Mouse (Mus musculus) lung, postnatal 10 days (tissue): ENCODE data around the gene Plcb4.
"Not testable (repeated sequence)": the region's sequence is repeated elsewhere in the genome, so short reads cannot be mapped to it uniquely, and the experiment has no call there.

Experiments used
- DNase-seq: peaks from one replicate; pipeline ENCODE4 v3.0.0; 2021

Gene Plcb4

DNA sequence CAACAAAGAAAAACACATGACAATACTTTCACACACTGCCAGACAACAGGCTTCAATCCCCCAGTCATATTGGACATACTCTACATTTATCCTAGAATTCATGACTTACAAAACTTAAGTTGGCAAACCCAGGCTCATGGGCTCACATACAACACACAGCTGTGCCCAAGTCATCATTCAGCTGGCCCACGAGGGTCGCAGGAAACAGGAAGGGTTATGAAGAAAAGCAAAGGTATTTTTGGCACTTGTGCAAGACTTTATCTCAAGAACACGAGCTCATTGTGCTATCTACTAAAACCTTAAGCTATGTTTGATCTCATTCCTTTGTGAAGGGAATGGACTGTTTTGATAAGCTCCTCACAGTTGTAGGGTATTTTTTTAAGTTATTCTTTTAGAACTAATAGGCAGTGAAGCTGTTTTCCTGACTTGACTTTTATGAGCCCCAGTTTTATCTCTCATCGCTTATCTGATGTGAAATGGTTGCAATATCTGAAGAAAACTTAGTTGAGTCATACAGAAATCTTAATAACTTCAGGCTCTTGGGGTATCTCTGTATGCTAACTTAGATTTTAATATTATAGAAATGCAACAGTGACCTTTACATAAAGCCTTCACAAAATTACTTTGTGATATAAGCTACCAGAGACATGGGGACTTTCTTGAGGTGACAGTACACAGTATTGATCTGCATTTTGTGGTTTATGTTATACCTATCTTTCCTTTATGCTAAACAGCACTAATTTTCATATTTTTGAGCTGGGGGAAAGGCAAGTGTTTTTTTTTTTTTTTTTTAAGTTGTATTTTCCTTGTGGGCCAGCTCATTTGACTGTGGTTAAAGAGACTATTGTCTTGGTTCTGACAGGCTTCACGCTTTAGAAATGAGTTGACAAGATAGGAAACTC, 203.9 kb downstream of the Plcb4 start:
- DNase-seq = no peak

DNA sequence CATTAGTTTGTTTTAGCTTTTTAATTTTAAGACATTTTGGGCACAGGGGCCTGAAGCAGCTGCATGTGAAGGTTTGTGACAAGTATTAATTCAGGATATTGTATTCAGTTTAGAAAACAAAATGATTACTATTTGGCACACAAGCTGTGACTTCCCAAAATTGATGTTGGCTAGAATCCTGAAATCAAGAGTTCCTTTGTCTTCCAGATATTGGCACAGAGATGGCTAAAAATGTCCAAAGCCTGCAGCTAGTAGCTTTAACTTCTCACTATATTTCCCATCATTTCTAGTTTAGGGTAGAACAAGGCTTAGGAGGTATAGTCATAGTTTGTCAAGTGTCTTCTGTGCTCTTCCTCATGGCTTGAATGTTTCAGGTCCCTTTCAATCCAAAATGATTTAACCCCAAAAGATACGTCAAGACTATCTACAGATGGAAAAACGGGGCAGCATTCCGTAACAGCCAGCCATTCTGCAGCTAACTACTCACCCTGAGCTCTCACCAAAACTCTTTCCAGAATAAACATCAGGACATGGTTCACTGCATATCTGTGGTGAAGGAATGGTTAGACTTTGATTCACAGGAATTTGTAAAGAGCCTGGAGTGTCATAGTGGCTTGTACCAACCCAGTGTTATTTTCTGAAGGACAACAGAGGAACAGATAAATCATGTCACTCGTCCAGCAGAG, 204.7 kb downstream of the Plcb4 start:
- no peak for DNase-seq

- no peak for DNase-seq
Observed at GRCm38 (mm10) chr2:135866421-135866820, 207.6 kb downstream of the Plcb4 start.

DNA sequence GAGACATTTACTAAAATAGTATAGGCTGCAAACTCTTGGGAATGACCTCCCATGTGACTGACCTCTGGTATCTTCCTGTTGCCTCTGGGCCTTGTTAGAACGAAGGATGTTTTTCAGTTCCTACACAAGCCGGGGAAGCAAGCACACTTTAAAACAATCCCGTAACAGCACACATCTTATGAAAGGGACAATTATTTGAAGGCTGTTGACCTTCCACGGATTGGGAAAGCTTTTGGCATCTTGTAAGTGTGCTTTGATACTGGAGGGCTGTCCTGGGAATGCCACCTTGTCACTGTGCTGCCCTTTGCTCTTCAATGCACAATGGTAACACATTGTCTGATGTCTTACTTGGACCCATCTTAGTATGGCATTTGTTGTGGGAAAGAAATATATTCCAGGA, 208.0 kb downstream of the Plcb4 start:
- DNase-seq = peak; percentile 59

- no peak for DNase-seq
Observed at GRCm38 (mm10) chr2:135869637-135870036, 210.8 kb downstream of the Plcb4 start.

DNA sequence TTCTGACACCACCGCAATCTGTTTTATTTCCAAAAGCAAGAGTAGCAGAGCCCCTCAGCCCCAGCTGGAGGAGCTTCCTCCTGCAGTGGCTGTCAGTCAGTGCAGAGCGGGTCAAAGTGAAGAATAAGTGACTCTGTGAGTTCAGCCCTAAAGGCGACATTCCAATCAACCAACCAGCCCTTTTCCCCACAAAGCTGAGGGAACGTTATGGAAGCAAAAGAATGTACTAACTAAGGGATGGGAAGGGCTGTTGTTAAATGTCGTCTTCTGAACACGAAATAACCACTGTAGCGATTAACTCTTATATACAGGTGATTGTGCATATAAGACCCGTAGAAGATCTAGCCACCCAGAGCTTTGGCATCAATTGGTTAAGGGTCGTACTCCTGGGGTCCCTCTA, 214.3 kb downstream of the Plcb4 start:
- no peak for DNase-seq

GRCm38 (mm10) chr2:135873761-135874160, 214.9 kb downstream of the Plcb4 start:
- no peak for DNase-seq

GRCm38 (mm10) chr2:135875549-135875948, 216.7 kb downstream of the Plcb4 start:
- DNase-seq = peak; percentile 71

- DNase-seq = no peak
Observed at GRCm38 (mm10) chr2:135879356-135879755, 220.5 kb downstream of the Plcb4 start.

DNA sequence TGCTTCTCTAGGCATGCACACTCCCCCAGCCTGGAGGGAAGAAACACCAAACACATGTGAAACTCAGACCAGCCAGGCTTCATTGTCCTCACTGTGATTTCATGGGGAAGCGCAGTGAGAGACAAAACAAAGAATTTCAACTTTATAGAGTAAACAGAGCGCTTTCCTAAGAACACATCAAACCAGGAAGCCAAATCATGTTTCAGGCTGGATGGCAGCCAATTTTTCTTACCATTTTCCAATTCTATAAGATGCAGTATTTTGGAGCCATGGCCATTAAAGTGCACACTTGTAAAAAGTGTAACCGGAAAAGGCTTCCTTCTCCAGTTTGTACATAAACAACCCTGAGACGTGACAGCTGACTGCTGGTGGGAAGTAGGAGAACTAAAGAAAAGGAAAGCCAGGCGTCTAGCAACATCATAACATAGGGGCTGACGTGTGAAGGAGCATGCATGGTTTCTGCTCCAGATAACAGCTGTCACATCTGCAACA, 221.5 kb downstream of the Plcb4 start:
- peak; percentile 21 for DNase-seq

DNA sequence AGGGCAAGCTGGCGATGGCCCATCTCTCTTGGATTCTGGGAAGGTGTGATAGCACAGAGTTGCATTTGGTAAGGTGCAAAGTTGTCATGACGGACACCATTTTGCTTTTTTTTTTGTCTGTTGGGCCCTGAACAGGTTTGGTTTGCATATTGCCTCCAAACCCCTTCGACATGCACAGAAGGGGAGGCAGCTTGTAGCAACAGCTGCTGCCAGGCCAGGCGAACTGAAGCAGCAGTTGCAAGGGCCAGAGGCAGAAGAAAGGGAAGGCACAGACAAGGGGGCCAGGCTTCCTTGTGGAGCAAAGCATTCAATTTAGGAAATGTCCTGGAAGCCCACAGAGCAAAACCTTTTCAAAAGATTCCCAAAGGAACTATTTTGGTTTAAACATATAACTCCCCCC, 224.5 kb downstream of the Plcb4 start:
- no peak for DNase-seq

DNA sequence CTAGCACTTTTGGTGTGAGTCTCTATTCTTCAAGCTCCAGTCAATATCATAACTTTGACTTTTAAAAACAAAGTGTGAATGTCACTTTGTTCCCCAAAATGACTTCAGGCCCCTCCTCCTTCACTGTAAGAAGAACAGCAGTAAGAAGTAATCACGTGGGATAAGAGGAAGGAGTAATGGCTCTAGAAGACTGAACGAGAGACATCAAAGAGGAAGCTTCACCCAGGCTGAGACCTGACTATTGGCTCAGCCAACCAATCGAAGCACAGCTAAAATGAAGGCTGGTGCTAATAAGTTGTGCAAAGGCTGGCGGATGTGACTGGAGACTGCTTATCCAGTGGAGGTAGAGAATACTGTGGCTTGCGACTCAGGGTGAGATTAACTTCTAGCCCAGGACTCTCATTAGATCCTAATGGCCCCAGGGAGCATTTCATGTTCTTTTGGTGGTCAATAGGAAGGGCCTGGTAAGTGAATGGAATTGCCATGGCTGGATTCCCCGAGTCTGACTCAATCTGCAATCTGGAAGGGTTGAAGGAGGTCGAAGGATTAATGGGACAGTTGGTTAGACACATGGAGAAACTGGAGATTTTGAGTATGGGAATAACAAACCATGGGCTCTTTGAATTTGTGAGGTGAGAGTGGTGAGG, 225.8 kb downstream of the Plcb4 start:
- DNase-seq = no peak

DNA sequence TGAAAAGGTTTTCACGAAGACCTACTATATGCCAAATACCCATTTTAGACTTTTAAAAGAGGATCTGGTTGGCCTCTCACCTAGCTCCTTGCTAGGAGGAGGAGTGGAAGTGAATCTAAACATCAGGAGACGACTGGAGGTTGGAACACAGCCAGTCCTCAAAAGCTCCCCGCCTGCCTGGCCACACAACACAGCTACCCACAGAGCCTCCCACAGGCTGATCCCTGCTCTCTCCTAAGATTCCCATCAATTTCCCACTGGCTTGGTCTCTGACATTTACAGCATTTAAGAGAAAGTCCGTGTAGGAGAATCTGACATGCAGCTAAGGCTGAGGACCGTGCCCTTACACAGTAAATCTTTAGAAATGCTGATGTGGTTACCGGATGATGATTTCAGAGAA, 226.8 kb downstream of the Plcb4 start:
- DNase-seq = no peak

DNA sequence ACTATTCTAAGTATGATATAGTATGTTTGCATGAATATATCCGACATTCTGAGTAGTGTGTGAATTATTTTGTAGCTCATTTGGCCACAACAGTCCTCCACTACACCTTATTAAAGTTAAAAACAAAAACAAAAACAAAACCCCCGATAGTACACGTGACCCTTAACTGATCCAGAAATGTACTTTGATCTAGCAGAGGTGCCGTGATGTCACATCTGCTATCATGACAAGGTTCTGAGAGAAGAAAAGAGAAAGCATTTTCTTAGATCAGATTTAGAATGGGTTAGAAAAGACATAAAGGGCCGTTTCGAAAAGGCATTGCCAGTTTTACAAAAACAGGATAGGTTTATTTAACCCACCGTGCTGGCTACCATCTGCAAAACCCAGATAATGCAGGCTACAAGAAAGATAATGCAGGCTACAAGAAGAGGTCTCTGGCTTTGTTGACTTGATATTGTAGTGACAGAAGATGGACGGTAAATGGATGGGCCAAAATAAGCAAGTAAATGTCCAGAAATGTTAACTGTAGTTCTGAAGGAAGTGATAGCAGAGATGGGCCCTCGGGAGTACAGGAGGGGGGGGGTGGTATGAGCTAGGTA, 227.4 kb downstream of the Plcb4 start:
- DNase-seq = no peak

- no peak for DNase-seq
Observed at GRCm38 (mm10) chr2:135887805-135888204, 229.0 kb downstream of the Plcb4 start.

DNA sequence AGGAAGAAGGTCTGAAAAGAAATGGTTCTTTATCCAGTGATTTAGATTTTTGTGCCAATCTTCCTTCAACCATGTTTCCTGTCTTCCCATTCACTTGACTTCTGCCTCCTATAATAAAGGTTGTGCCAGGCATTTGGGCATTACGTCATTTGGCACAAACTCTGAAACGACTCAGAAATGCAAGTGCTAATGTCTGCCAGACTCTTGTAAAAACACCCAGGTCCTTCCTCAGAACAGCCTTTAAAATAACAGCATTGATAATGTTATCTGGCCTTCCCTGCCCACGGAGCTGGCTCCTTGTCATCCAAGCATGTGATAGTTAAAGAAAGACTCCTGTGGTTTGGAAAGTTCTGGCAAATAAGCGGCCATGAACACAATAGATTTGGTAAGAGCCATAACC, 229.4 kb downstream of the Plcb4 start:
- no peak for DNase-seq

- no peak for DNase-seq
Observed at GRCm38 (mm10) chr2:135888767-135889166, 230.0 kb downstream of the Plcb4 start.

GRCm38 (mm10) chr2:135890083-135890482, 231.3 kb downstream of the Plcb4 start:
- DNase-seq = no peak

DNA sequence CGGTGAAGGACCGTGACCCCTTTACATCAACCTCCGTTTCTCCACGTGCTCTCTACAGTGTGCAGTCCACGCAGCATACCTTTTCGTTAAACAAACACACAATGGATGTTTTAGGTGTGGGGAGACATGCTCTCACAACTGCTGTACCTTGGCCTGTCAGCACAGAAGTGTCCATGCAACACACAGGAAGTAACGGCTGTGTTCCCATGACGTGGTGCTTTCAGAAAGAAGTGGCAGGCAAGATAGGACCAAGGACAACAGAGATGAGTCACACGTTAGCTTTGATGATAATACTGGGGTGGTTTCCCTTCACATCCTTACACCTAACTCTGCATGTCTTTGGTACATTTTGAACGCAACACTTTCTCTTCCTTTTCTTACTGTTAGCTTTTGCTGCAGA, 232.3 kb downstream of the Plcb4 start:
- DNase-seq = no peak

GRCm38 (mm10) chr2:135891686-135892085, 232.9 kb downstream of the Plcb4 start:
- DNase-seq = no peak

DNA sequence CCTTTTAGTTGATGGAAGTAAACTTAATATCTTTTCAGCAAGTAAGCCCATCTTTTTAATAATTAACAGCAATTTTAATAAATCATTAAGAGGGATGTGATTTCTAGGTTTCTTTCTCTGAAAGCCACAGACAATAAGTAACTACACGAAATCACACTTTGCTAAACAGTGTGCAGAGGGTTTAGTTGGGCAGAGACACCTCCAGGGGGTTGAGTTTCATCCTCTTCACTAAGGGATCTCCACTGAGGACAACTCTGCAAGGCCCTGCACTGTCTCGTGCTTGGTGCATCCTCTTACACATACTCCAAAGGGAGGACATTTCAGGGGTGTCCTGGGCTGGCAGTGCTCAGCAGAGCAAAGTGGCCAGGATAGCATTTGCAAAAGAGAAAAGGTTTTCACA, 235.8 kb downstream of the Plcb4 start:
- DNase-seq = no peak

DNA sequence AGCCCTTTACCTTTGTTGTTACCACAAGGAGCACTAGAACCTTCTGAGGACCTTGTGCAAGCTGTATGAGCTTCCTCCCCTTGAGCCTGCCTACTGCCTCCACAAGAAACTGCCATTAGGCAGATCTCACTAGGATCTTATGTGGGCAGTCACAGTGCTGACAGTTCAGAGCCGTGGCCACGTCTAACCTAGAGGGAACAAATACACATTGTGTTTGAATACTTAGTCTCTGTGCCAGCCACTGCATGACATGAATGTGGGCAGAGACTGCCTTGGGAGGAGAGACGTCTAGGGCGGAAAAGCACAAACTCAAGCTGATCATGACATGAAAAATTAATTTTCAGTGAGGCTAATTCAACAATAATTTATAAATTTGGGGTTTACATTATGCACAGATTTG, 239.2 kb downstream of the Plcb4 start:
- no peak for DNase-seq

- DNase-seq = not testable (repeated sequence)
Observed at GRCm38 (mm10) chr2:135899931-135900330, 241.1 kb downstream of the Plcb4 start.
